Mouse (Mus musculus) lung, adult 2 months (tissue): Measurements from ENCODE around the gene Abhd2.

ENCODE experiments used
- CTCF ChIP-seq: fragments of 200-500 bp; IDR thresholded peaks from 2 replicates; pipeline ENCODE4 v1.5.1; 2011; ENCODE audit warnings: mild to moderate bottlenecking, low read length, control low read depth; ENCODE audit not compliant: insufficient read depth
- POLR2A ChIP-seq: fragments of 200-500 bp; IDR thresholded peaks from 2 replicates; pipeline ENCODE4 v1.6.1; 2011; ENCODE audit warnings: low read depth, mild to moderate bottlenecking, control low read depth, low read length, borderline replicate concordance; ENCODE audit errors: extremely low read depth

DNA sequence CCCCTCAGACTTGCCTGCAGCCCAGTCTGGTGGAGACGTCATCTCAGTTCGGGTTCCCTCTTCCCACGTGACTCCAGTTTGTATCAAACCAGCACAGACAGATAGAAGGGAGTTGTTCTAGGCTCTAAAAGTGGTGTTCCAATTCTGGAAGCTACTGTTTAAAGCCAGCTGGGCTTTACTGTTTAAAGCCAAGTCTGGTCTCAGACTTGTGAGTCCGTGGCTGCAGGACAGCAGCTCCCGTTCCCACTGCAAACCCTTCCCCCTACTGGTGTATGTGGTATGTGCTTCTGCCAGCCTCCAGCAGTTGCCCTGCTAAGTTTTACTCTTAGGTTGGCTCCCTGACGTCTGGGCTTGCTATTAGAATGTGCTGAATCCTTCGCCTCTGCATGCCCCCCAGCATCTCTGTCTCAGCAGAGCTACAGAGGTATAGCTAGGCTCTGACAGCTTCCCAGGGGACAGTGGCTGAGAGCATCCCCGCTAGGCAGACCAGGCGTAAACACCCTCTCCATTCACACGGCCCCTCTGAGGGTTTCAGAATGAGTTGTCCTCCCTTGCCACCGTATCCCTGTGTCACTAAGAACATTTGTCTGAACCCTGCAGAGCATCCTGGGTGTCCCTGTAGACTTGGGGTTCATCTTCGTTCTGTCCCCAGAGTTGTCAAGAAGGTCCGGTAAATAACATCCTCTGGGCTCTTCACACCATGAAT is 74.3 kb downstream of the Abhd2 start:
- no peak for TF ChIP-seq CTCF
- no peak for TF ChIP-seq POLR2A
